Mouse (Mus musculus) midbrain, embryonic 12.5 days (tissue): ENCODE data around the gene Bsn. TPM values are rescaled to one million over a fixed set of nuclear protein-coding genes. Genes with fewer than 3 reads are reported as not detected.

Source experiments
- ATAC-seq: fragments of 200-750 bp; cut with Nextera tagmentation; 2 replicates; pipeline ENCODE4 v1.8.0; 2017; ENCODE audit warnings: low read depth, moderate TSS enrichment, moderate library complexity; ENCODE audit not compliant: low FRiP score
- H3K27ac ChIP-seq: fragments of 300-500 bp; sonication (generic); replicated peaks from 2 replicates; pipeline ENCODE4 v1.5.1; 2016; ENCODE audit warnings: mild to moderate bottlenecking
- H3K27me3 ChIP-seq: fragments of 300-500 bp; sonication (generic); 2 replicates; pipeline ENCODE4 v1.6.1; 2016; ENCODE audit warnings: mild to moderate bottlenecking
- H3K36me3 ChIP-seq: fragments of 300-500 bp; sonication (generic); 2 replicates; pipeline ENCODE4 v1.6.1; 2016
- H3K4me1 ChIP-seq: fragments of 300-500 bp; sonication (generic); 2 replicates; pipeline ENCODE4 v1.6.1; 2016
- H3K4me2 ChIP-seq: fragments of 300-500 bp; sonication (generic); replicated peaks from 2 replicates; pipeline ENCODE4 v1.6.1; 2016; ENCODE audit warnings: mild to moderate bottlenecking, moderate library complexity
- H3K4me3 ChIP-seq: fragments of 300-500 bp; sonication (generic); 2 replicates; pipeline ENCODE4 v1.5.1; 2016; ENCODE audit warnings: mild to moderate bottlenecking
- H3K9ac ChIP-seq: fragments of 300-500 bp; sonication (generic); replicated peaks from 2 replicates; pipeline ENCODE4 v1.6.1; 2016; ENCODE audit warnings: mild to moderate bottlenecking, moderate library complexity
- H3K9me3 ChIP-seq: fragments of 300-500 bp; sonication (generic); 2 replicates; pipeline ENCODE4 v1.6.1; 2016; ENCODE audit warnings: mild to moderate bottlenecking
- WGBS: fragments of 180-500 bp; shearing (Covaris S2); methylation state at CpG from one replicate; pipeline ENCODE4 v1.1.7; 2016; 5-methylcytosine and 5-hydroxymethylcytosine counted together
- polyA plus RNA-seq: library from polyadenylated mRNA; unstranded; fragments of >200 nt; fragmentation: Nextera tagmentation; extraction: Ambion mirVana; gene quantifications from 2 replicates; pipeline ENCODE4 v1.2.1, GENCODE M21; 2016

Bsn gene
- polyA plus RNA-seq, 1 experiment from 2014 or later: 4.4 TPM

GRCm38 (mm10) chr9:108072481-108072924, 117.7 kb downstream of the Bsn start:
- WGBS: 49% methylated on average over 9 of the region's 9 CpGs
- H3K27me3 ChIP-seq: no peaks in the 10 kb centered on the region
- no peak for ATAC-seq
- peaks cover 29% of the 10 kb centered on the region; the same call in 1 of the 2 replicates for H3K36me3 ChIP-seq
- no peak overlapping the region for H3K9ac ChIP-seq
- no peaks in the 10 kb centered on the region for H3K9me3 ChIP-seq
- H3K4me2 ChIP-seq: no peak overlapping the region
- peak overlapping the region; percentile 52; the same call in 1 of the 2 replicates for H3K27ac ChIP-seq
- H3K4me1 ChIP-seq: peaks cover 3% of the 10 kb centered on the region; the same call in 1 of the 2 replicates
- H3K4me3 ChIP-seq: no peak overlapping the region

GRCm38 (mm10) chr9:108071801-108072200, 118.4 kb downstream of the Bsn start:
- Histone ChIP-seq H3K27ac (no peak overlapping the region), H3K9ac (no peak overlapping the region), H3K9me3 (no peaks in the 10 kb centered on the region), H3K4me1 (peaks cover 3% of the 10 kb centered on the region; the same call in 1 of the 2 replicates), H3K27me3 (no peaks in the 10 kb centered on the region), H3K4me3 (no peak overlapping the region), H3K4me2 (no peak overlapping the region), H3K36me3 (peaks cover 29% of the 10 kb centered on the region; the same call in 1 of the 2 replicates)
- ATAC-seq: no peak
- 92% methylated on average over 4 of the region's 4 CpGs for WGBS

GRCm38 (mm10) chr9:108069529-108069928, 120.7 kb downstream of the Bsn start:
- Histone ChIP-seq H3K36me3 (peaks cover 34% of the 10 kb centered on the region; the same call in 1 of the 2 replicates), H3K9me3 (no peaks in the 10 kb centered on the region), H3K27me3 (no peaks in the 10 kb centered on the region), H3K27ac (no peak overlapping the region), H3K4me3 (no peak overlapping the region), H3K4me1 (peaks cover 3% of the 10 kb centered on the region; the same call in 1 of the 2 replicates), H3K4me2 (no peak overlapping the region), H3K9ac (no peak overlapping the region)
- ATAC-seq: no peak
- WGBS: 88% methylated on average over 7 of the region's 7 CpGs

- ATAC-seq: no peak
- Histone ChIP-seq H3K4me3 (no peak overlapping the region), H3K9me3 (no peaks in the 10 kb centered on the region), H3K27ac (no peak overlapping the region), H3K4me1 (peaks cover 3% of the 10 kb centered on the region; the same call in 1 of the 2 replicates), H3K27me3 (no peaks in the 10 kb centered on the region), H3K4me2 (no peak overlapping the region), H3K36me3 (peaks cover 34% of the 10 kb centered on the region; the same call in 1 of the 2 replicates), H3K9ac (no peak overlapping the region)
- 91% methylated on average over 9 of the region's 9 CpGs for WGBS
Observed at GRCm38 (mm10) chr9:108069007-108069406, 121.2 kb downstream of the Bsn start.

GRCm38 (mm10) chr9:108067900-108068299, 122.3 kb downstream of the Bsn start:
- H3K9ac ChIP-seq: no peak overlapping the region
- H3K9me3 ChIP-seq: no peaks in the 10 kb centered on the region
- peaks cover 40% of the 10 kb centered on the region; the same call in 1 of the 2 replicates for H3K36me3 ChIP-seq
- H3K4me3 ChIP-seq: no peak overlapping the region
- no peak overlapping the region for H3K4me2 ChIP-seq
- WGBS: 22% methylated on average over 8 of the region's 8 CpGs
- peaks cover 3% of the 10 kb centered on the region; the same call in 1 of the 2 replicates for H3K4me1 ChIP-seq
- peak; percentile 45; the same call in 1 of the 2 replicates for ATAC-seq
- no peak overlapping the region for H3K27ac ChIP-seq
- H3K27me3 ChIP-seq: no peaks in the 10 kb centered on the region

GRCm38 (mm10) chr9:108067199-108067598, 123.0 kb downstream of the Bsn start:
- Histone ChIP-seq H3K4me2 (no peak overlapping the region), H3K27ac (no peak overlapping the region), H3K4me1 (peaks cover 3% of the 10 kb centered on the region; the same call in 1 of the 2 replicates), H3K27me3 (no peaks in the 10 kb centered on the region), H3K36me3 (peaks cover 46% of the 10 kb centered on the region; the same call in 1 of the 2 replicates), H3K4me3 (no peak overlapping the region), H3K9me3 (no peaks in the 10 kb centered on the region), H3K9ac (no peak overlapping the region)
- no peak for ATAC-seq
- 78% methylated on average over 7 of the region's 7 CpGs for WGBS

- H3K27me3 ChIP-seq: no peaks in the 10 kb centered on the region
- ATAC-seq: peak; percentile 50; the same call in 1 of the 2 replicates
- no peak overlapping the region for H3K27ac ChIP-seq
- H3K4me1 ChIP-seq: peaks cover 3% of the 10 kb centered on the region; the same call in 1 of the 2 replicates
- peaks cover 46% of the 10 kb centered on the region; the same call in 1 of the 2 replicates for H3K36me3 ChIP-seq
- no peak overlapping the region for H3K4me3 ChIP-seq
- no peak overlapping the region for H3K4me2 ChIP-seq
- H3K9ac ChIP-seq: no peak overlapping the region
- no peaks in the 10 kb centered on the region for H3K9me3 ChIP-seq
- 48% methylated on average over 5 of the region's 5 CpGs for WGBS
Observed at GRCm38 (mm10) chr9:108065491-108066011, 124.6 kb downstream of the Bsn start.

- 89% methylated on average over 12 of the region's 12 CpGs for WGBS
- no peak for ATAC-seq
Observed at GRCm38 (mm10) chr9:108063361-108063760, 126.8 kb downstream of the Bsn start.

GRCm38 (mm10) chr9:108062142-108062541, 128.0 kb downstream of the Bsn start:
- no peak for ATAC-seq
- Histone ChIP-seq H3K27me3 (no peaks in the 10 kb centered on the region), H3K9ac (no peak overlapping the region), H3K4me2 (no peak overlapping the region), H3K27ac (no peak overlapping the region), H3K4me1 (no peaks in the 10 kb centered on the region), H3K36me3 (peaks cover 60% of the 10 kb centered on the region), H3K4me3 (no peak overlapping the region), H3K9me3 (no peaks in the 10 kb centered on the region)
- 85% methylated on average over 3 of the region's 3 CpGs for WGBS

More at GRCm38 (mm10) chr9:108063361-108063760, 126.8 kb downstream of the Bsn start:
- Histone ChIP-seq H3K36me3 (peaks cover 49% of the 10 kb centered on the region), H3K27ac (no peak overlapping the region), H3K4me2 (no peak overlapping the region), H3K9me3 (no peaks in the 10 kb centered on the region), H3K4me3 (no peak overlapping the region), H3K4me1 (peaks cover 3% of the 10 kb centered on the region; the same call in 1 of the 2 replicates), H3K27me3 (no peaks in the 10 kb centered on the region), H3K9ac (no peak overlapping the region)

- H3K36me3 ChIP-seq: peaks cover 88% of the 10 kb centered on the region
- WGBS: 91% methylated on average over 9 of the region's 9 CpGs
Observed at GRCm38 (mm10) chr9:108058291-108058690, 131.9 kb downstream of the Bsn start.

GRCm38 (mm10) chr9:108057262-108057562, 133.0 kb downstream of the Bsn start:
- Histone ChIP-seq H3K4me2 (no peak overlapping the region), H3K4me3 (no peak overlapping the region), H3K36me3 (peaks cover 80% of the 10 kb centered on the region), H3K4me1 (peaks cover 5% of the 10 kb centered on the region; the same call in 1 of the 2 replicates), H3K27me3 (no peaks in the 10 kb centered on the region), H3K9me3 (no peaks in the 10 kb centered on the region), H3K9ac (no peak overlapping the region), H3K27ac (no peak overlapping the region)
- ATAC-seq: no peak
- WGBS: 93% methylated on average over 5 of the region's 5 CpGs

More at GRCm38 (mm10) chr9:108058291-108058690, 131.9 kb downstream of the Bsn start:
- Histone ChIP-seq H3K4me1 (peaks cover 2% of the 10 kb centered on the region; the same call in 1 of the 2 replicates), H3K4me2 (no peak overlapping the region), H3K4me3 (no peak overlapping the region), H3K27me3 (no peaks in the 10 kb centered on the region), H3K9ac (no peak overlapping the region), H3K27ac (no peak overlapping the region), H3K9me3 (no peaks in the 10 kb centered on the region)
- ATAC-seq: no peak

GRCm38 (mm10) chr9:108056361-108057261, 133.6 kb downstream of the Bsn start:
- Histone ChIP-seq H3K36me3 (peaks cover 80% of the 10 kb centered on the region), H3K27ac (no peak overlapping the region), H3K9ac (no peak overlapping the region), H3K4me2 (no peak overlapping the region), H3K4me1 (peaks cover 5% of the 10 kb centered on the region; the same call in 1 of the 2 replicates), H3K9me3 (no peaks in the 10 kb centered on the region), H3K27me3 (no peaks in the 10 kb centered on the region), H3K4me3 (no peak overlapping the region)
- ATAC-seq: no peak
- 81% methylated on average over 28 of the region's 28 CpGs for WGBS
